Mouse (Mus musculus): ENCODE measurements around the gene Rex1bd.
A peak's percentile ranks its signal among the peaks of the same experiment; 100 is the strongest.
"Not testable (repeated sequence)": the region's sequence is repeated elsewhere in the genome, so short reads cannot be mapped to it uniquely, and the experiment has no call there.

The Rex1bd gene

DNA sequence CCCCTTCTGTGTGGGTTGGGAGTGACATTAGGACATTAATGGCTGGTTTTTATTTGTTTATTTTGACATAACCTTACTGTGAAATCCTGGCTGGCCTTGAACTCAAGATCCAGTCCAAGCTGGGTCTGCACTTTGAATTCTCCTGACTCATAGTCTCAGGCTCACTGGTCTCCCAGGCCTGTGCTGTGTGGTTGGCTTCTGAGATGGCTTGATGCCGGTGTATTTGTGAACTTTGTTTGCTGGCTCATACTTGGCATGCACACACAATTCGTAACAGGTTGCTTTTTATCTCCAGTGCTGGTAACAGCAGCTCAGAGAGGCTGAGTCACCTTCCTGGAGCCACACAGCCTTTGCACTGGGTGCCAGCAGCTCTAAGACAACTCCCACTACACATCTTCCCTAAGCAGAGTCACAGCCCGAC is 23.2 kb upstream of the Rex1bd start:
- no peak for ATAC-seq (ENCODE audit: insufficient number of reproducible peaks, low FRiP score, low TSS enrichment)

DNA sequence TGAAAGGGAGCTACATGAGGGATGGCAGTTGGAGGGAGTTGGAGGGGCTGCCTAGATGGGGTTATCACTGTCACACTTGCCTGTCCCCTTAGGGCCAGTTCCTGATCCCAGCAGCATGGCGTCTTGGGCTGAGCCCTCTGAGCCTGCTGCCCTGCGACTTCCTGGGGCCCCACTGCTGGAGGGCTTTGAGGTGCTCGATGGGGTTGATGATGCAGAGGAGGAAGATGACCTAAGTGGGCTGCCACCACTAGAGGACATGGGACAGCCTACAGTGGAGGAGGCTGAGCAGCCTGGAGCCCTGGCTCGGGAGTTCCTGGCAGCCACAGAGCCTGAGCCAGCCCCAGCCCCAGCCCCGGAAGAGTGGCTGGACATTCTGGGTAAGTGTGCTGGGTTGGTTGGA is 22.7 kb upstream of the Rex1bd start:
- ATAC-seq (ENCODE audit: insufficient number of reproducible peaks, low FRiP score, low TSS enrichment): no peak

DNA sequence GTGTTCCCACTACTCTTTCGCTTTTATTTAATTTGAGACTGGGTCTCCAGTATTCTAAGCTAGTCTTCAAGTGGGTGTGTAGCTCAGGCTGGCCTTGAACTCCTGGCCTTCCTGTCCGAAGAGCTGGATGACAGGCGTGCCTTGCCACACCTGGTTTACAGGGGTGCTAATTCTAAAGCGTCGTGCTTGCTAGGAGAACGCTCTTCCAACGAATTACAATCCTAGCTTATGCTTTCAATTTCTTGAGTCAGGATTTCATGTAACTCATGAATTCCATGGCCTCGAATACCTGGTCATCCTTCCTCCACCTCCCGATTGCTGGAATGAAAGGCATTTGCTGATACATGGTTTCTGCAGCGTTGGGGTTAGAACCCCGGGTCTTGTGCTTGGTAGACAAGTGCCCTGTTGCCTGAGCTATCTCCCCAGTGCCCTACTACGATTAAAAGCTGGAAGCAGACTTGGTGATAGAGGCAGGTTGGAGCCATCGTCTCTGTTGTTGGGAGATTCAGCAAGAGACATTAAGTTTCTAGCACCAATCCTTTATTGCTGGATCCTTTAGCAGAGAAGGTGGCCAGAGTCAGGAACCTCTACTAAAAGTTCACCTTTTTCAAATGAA is 21.7 kb upstream of the Rex1bd start:
- no peak for ATAC-seq (ENCODE audit: insufficient number of reproducible peaks, low FRiP score, low TSS enrichment)

- peak; percentile 85 for ATAC-seq (ENCODE audit: insufficient number of reproducible peaks, low FRiP score, low TSS enrichment)
Measured at GRCm38 (mm10) chr8:70527512-70528181, 21.1 kb upstream of the Rex1bd start, which contains the start of the genes Fkbp8 and Kxd1. Gene Fkbp8 (plus strand): TSS chr8:70527724. Gene Kxd1 (minus strand): TSS chr8:70527956.

GRCm38 (mm10) chr8:70527111-70527511 is 20.6 kb upstream of the Rex1bd start:
- no peak for ATAC-seq (ENCODE audit: insufficient number of reproducible peaks, low FRiP score, low TSS enrichment)

DNA sequence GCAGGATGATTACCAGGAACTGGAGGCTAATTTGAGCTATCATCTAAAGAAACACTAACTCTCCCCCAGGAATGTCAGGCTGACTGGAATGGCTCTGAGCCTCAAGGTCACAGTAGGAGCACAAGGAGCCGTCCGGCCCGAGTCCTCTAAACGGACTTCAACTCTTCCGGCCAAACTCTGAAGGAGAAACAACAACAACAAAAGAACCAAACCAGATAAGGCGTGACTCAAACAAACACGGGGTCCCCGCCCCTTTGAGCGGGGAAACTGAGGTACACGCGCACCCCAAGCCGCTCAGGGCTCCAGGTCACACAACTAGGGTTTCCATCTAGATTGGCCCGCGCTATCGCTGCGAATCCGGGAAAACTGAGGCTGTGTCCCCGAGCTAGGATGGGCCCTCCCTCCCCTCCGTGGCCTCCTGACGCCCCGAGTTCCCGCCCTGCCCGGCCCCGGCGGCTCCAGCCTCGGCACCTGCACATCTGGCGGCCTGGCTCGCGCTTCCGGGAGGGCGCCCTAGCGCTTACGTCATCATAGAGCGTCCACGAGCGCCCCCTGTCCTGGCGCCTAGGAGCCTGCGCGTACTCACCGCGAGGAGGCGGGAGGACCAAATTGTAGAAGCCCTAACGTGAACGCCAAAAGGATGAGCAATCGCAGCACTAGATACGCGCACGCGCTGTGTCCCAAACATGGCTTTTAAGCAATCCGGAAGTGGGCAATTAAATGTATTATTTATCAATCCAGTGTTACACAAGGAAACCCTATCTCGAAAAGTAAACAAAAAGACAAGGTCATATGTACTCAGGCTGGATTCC is 16.2 kb upstream of the Rex1bd start:
- ATAC-seq (ENCODE audit: insufficient number of reproducible peaks, low FRiP score, low TSS enrichment): peak; percentile 84

GRCm38 (mm10) chr8:70519606-70520005 is 13.1 kb upstream of the Rex1bd start:
- no peak for ATAC-seq (ENCODE audit: insufficient number of reproducible peaks, low FRiP score, low TSS enrichment)

DNA sequence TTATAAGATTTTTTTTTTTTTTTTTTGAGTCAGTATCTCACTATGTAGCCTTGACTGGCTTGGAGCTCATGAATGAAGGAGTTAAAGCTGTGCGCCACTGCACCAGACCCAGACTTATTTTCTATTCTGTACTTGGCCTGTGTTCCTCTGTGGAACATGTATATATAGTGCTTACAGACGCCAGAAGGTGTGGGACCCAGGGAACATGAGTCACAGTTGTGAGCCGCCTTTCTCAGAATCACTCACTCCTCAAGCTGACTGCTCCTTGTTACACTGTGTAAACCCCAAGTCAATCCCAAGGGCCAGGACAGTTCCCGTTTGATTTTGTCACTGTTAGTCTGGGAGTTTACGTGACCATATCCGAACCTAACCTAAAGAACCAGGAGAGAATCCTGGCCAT is 12.5 kb upstream of the Rex1bd start:
- no peak for ATAC-seq (ENCODE audit: insufficient number of reproducible peaks, low FRiP score, low TSS enrichment)

GRCm38 (mm10) chr8:70517940-70518643 is 11.5 kb upstream of the Rex1bd start:
- no peak for ATAC-seq (ENCODE audit: insufficient number of reproducible peaks, low FRiP score, low TSS enrichment)

- ATAC-seq (ENCODE audit: insufficient number of reproducible peaks, low FRiP score, low TSS enrichment): no peak
Measured at GRCm38 (mm10) chr8:70513441-70513840, 6.9 kb upstream of the Rex1bd start.

DNA sequence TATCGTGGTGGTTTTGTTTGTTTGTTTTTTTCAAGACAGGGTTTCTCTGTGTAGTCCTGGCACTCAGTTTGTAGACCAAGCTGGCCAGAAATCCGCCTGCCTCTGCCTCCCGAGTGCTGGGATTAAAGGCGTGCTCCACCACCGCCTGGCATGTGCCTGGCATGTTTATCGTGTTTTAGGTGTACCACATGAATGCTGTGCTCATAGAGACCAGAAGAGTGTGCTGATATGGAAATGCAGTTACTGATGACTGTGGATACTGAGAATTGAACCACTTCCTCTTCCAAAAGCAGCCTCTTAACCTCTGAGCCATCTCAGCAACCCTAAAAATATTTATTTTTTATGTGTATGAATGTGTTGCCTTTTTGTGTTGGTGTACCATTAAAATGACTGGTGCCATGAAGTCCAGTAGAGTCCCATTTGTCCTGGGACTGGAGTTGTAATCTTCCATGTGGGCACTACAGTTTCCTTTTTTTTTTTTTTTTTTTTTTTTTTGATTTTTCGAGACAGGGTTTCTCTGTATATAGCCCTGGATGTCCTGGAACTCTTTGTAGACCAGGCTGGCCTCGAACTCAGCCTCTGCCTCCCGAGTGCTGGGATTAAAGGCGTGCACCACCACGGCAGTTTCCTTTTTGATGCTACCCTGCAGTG is 5.8 kb upstream of the Rex1bd start:
- no peak for ATAC-seq (ENCODE audit: insufficient number of reproducible peaks, low FRiP score, low TSS enrichment)

GRCm38 (mm10) chr8:70511770-70512169 is 5.2 kb upstream of the Rex1bd start:
- no peak for ATAC-seq (ENCODE audit: insufficient number of reproducible peaks, low FRiP score, low TSS enrichment)

DNA sequence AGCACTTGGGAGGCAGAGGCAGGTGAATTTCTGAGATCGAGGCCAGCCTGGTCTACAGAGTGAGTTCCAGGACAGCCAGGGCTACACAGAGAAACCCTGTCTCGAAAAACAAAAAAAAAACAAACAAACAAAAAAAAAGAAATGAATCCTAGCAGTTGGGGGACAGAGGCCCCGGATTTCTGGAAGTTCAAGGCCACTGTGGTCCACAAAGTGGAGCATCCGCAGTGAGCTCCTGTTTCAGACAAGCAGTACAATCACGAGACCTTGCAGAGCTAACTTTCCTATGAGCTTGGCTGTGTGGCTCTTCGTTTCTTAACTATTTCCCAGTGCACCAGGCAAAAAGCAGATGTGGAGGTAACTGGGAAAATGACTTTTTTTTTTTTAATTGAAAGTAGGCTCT is 4.6 kb upstream of the Rex1bd start:
- not testable (repeated sequence) for ATAC-seq (ENCODE audit: insufficient number of reproducible peaks, low FRiP score, low TSS enrichment)

GRCm38 (mm10) chr8:70510228-70510915 is 3.8 kb upstream of the Rex1bd start, which contains the start of gene Uba52:
Gene Uba52 (minus strand): TSS chr8:70510801.
- peak; percentile 78 for ATAC-seq (ENCODE audit: insufficient number of reproducible peaks, low FRiP score, low TSS enrichment)

DNA sequence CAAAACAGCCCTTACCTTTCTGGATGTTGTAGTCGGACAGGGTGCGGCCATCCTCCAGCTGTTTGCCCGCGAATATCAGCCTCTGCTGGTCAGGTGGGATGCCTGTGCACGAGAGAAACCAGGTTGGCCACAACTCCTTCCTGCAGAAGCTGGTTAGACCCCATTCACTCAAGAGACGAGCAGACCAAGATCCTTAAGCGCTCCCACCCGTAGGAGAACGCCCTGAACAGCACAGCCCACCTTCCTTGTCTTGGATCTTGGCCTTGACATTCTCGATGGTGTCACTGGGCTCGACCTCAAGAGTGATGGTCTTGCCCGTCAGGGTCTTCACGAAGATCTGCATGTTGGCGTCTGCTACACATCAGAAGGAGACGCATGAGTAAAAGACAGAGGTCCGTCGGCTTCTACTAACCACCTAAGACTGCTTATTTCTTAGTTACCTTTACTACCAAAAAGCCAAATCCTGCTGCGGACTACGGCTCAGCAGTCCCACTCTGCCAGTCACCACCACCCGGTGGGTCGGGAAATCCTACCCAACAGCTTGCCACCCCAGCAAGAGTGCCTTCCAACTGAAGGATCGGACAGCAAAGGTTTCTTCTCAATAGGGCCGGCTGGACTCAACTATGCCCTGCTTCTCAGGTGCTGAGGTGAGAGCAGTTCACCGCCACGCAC is 2.9 kb upstream of the Rex1bd start:
- ATAC-seq (ENCODE audit: insufficient number of reproducible peaks, low FRiP score, low TSS enrichment): no peak

DNA sequence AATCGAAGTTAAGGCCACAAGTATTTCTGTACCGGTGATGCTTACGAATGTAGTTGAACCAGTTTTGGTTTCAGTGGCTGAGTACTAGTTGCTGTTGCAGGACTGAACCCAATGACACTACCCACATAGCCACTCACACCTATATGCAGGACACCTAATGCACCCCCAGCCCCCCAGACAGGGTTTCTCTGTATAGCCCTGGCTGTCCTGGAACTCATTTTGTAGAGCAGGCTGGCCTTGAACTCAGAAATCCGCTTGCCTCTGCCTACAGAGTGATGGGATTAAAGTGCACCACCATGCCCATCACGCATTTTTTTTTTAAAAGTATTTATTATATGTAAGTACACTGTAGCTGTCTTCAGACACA is 458 bp upstream of the Rex1bd start:
- ATAC-seq (ENCODE audit: insufficient number of reproducible peaks, low FRiP score, low TSS enrichment): no peak

GRCm38 (mm10) chr8:70505698-70506327 is 739 bp downstream of the Rex1bd start:
- no peak for ATAC-seq (ENCODE audit: insufficient number of reproducible peaks, low FRiP score, low TSS enrichment)

GRCm38 (mm10) chr8:70504851-70505250 is 1.7 kb downstream of the Rex1bd start:
- ATAC-seq (ENCODE audit: insufficient number of reproducible peaks, low FRiP score, low TSS enrichment): no peak

GRCm38 (mm10) chr8:70504291-70504716 is 2.2 kb downstream of the Rex1bd start:
- ATAC-seq (ENCODE audit: insufficient number of reproducible peaks, low FRiP score, low TSS enrichment): no peak
